Mouse (Mus musculus): ENCODE results near the gene Enpp4. TPM values are rescaled to one million over a fixed set of nuclear protein-coding genes. Genes with fewer than 3 reads are reported as not detected.

The Enpp4 gene
- polyA plus RNA-seq (2012; fragmentation: generic; extraction: Trizol): 2.9 TPM

GRCm38 (mm10) chr17:44105287-44106138 is at the start of gene Enpp4:
Enpp4 (minus strand) TSS chr17:44105809.
- Histone ChIP-seq H3K27me3 (ENCODE audit: control insufficient read depth, insufficient read depth, insufficient read length) (no peaks in the 10 kb centered on the region), H3K79me2 (ENCODE audit: control insufficient read depth, insufficient read depth) (no peaks in the 10 kb centered on the region), H3K4me3 (peak within 1 kb of the TSS; percentile 64), H3ac (ENCODE audit: control insufficient read depth, insufficient read length) (peak within 1 kb of the TSS; percentile 24), H3K4me2 (ENCODE audit: low read depth) (peak within 1 kb of the TSS; percentile 90), H3K36me3 (ENCODE audit: control insufficient read depth, insufficient read depth) (no peaks in the 10 kb centered on the region)
- no peak for TF ChIP-seq CEBPB (IDR thresholded peaks at IDR 0.05; ENCODE audit: insufficient read depth, poor library complexity, severe bottlenecking)
- no peak for TF ChIP-seq USF1 (IDR thresholded peaks at IDR 0.05; ENCODE audit: low read depth)
- TF ChIP-seq SRF (IDR thresholded peaks at IDR 0.05; ENCODE audit: control insufficient read depth, insufficient read length, low read depth): no peak
- TF ChIP-seq MYOD1 (IDR thresholded peaks at IDR 0.05; ENCODE audit: control insufficient read depth in 1 of 3, insufficient read length in 2 of 3, low read depth in 2 of 3): peak in 1 of 3 experiments; percentile 19
- TF ChIP-seq POLR2AphosphoS2 (IDR thresholded peaks at IDR 0.05; ENCODE audit: insufficient read length, low read depth): peak; percentile 40
- TF ChIP-seq TCF12 (IDR thresholded peaks at IDR 0.05; ENCODE audit: insufficient read depth, poor library complexity, severe bottlenecking): no peak
- peak; percentile 61 for TF ChIP-seq POLR2A (IDR thresholded peaks at IDR 0.05; ENCODE audit: insufficient read length, low read depth)
- no peak for TF ChIP-seq REST (IDR thresholded peaks at IDR 0.05; ENCODE audit: insufficient read depth, insufficient read length)
- no peak for TF ChIP-seq TCF3 (IDR thresholded peaks at IDR 0.05; ENCODE audit: insufficient read length, low read depth)
- no peak for TF ChIP-seq MAX (IDR thresholded peaks at IDR 0.05; ENCODE audit: low read depth)
- peak in 1 of 3 experiments; percentile 51 for TF ChIP-seq MYOG (IDR thresholded peaks at IDR 0.05; ENCODE audit: control insufficient read depth in 1 of 3, insufficient read depth in 1 of 3, insufficient read length in 2 of 3, low read depth in 2 of 3)
- TF ChIP-seq E2F4 (IDR thresholded peaks at IDR 0.05; ENCODE audit: insufficient read depth): no peak

GRCm38 (mm10) chr17:44155204-44155603 is 49.6 kb upstream of the Enpp4 start:
- Histone ChIP-seq H3K4me2 (ENCODE audit: low read depth) (no peak overlapping the region), H3K79me2 (ENCODE audit: control insufficient read depth, insufficient read depth) (no peaks in the 10 kb centered on the region), H3ac (ENCODE audit: control insufficient read depth, insufficient read length) (no peak overlapping the region), H3K27me3 (ENCODE audit: control insufficient read depth, insufficient read depth, insufficient read length) (no peaks in the 10 kb centered on the region), H3K36me3 (ENCODE audit: control insufficient read depth, insufficient read depth) (no peaks in the 10 kb centered on the region), H3K4me3 (no peak overlapping the region)
- no peak for TF ChIP-seq USF1 (IDR thresholded peaks at IDR 0.05; ENCODE audit: low read depth)
- no peak for TF ChIP-seq TCF3 (IDR thresholded peaks at IDR 0.05; ENCODE audit: insufficient read length, low read depth)
- TF ChIP-seq MYOG (IDR thresholded peaks at IDR 0.05; ENCODE audit: control insufficient read depth in 1 of 3, insufficient read depth in 1 of 3, insufficient read length in 2 of 3, low read depth in 2 of 3): no peak
- TF ChIP-seq TCF12 (IDR thresholded peaks at IDR 0.05; ENCODE audit: insufficient read depth, poor library complexity, severe bottlenecking): no peak

- Histone ChIP-seq H3ac (ENCODE audit: control insufficient read depth, insufficient read length) (no peak overlapping the region), H3K36me3 (ENCODE audit: control insufficient read depth, insufficient read depth) (no peaks in the 10 kb centered on the region), H3K4me2 (ENCODE audit: low read depth) (no peak overlapping the region), H3K27me3 (ENCODE audit: control insufficient read depth, insufficient read depth, insufficient read length) (no peaks in the 10 kb centered on the region), H3K4me3 (no peak overlapping the region), H3K79me2 (ENCODE audit: control insufficient read depth, insufficient read depth) (no peaks in the 10 kb centered on the region)
- no peak for TF ChIP-seq TCF3 (IDR thresholded peaks at IDR 0.05; ENCODE audit: insufficient read length, low read depth)
- TF ChIP-seq TCF12 (IDR thresholded peaks at IDR 0.05; ENCODE audit: insufficient read depth, poor library complexity, severe bottlenecking): no peak
- no peak for TF ChIP-seq REST (IDR thresholded peaks at IDR 0.05; ENCODE audit: insufficient read depth, insufficient read length)
- no peak for TF ChIP-seq POLR2AphosphoS2 (IDR thresholded peaks at IDR 0.05; ENCODE audit: insufficient read length, low read depth)
- no peak for TF ChIP-seq MAX (IDR thresholded peaks at IDR 0.05; ENCODE audit: low read depth)
- no peak for TF ChIP-seq CEBPB (IDR thresholded peaks at IDR 0.05; ENCODE audit: insufficient read depth, poor library complexity, severe bottlenecking)
- no peak for TF ChIP-seq MYOG (IDR thresholded peaks at IDR 0.05; ENCODE audit: control insufficient read depth in 1 of 3, insufficient read depth in 1 of 3, insufficient read length in 2 of 3, low read depth in 2 of 3)
- no peak for TF ChIP-seq POLR2A (IDR thresholded peaks at IDR 0.05; ENCODE audit: insufficient read length, low read depth)
- TF ChIP-seq USF1 (IDR thresholded peaks at IDR 0.05; ENCODE audit: low read depth): no peak
- TF ChIP-seq SRF (IDR thresholded peaks at IDR 0.05; ENCODE audit: control insufficient read depth, insufficient read length, low read depth): no peak
- TF ChIP-seq E2F4 (IDR thresholded peaks at IDR 0.05; ENCODE audit: insufficient read depth): no peak
- TF ChIP-seq MYOD1 (IDR thresholded peaks at IDR 0.05; ENCODE audit: control insufficient read depth in 1 of 3, insufficient read length in 2 of 3, low read depth in 2 of 3): no peak
Observed at GRCm38 (mm10) chr17:44153871-44154270, 48.3 kb upstream of the Enpp4 start.

- Histone ChIP-seq H3K4me2 (ENCODE audit: low read depth) (no peak overlapping the region), H3K4me3 (no peak overlapping the region), H3K36me3 (ENCODE audit: control insufficient read depth, insufficient read depth) (no peaks in the 10 kb centered on the region), H3K79me2 (ENCODE audit: control insufficient read depth, insufficient read depth) (no peaks in the 10 kb centered on the region), H3ac (ENCODE audit: control insufficient read depth, insufficient read length) (no peak overlapping the region), H3K27me3 (ENCODE audit: control insufficient read depth, insufficient read depth, insufficient read length) (no peaks in the 10 kb centered on the region)
- TF ChIP-seq E2F4 (IDR thresholded peaks at IDR 0.05; ENCODE audit: insufficient read depth) (no peak), MAX (IDR thresholded peaks at IDR 0.05; ENCODE audit: low read depth) (no peak), REST (IDR thresholded peaks at IDR 0.05; ENCODE audit: insufficient read depth, insufficient read length) (no peak), CEBPB (IDR thresholded peaks at IDR 0.05; ENCODE audit: insufficient read depth, poor library complexity, severe bottlenecking) (no peak), TCF3 (IDR thresholded peaks at IDR 0.05; ENCODE audit: insufficient read length, low read depth) (no peak), POLR2AphosphoS2 (IDR thresholded peaks at IDR 0.05; ENCODE audit: insufficient read length, low read depth) (no peak), MYOG (IDR thresholded peaks at IDR 0.05; ENCODE audit: control insufficient read depth in 1 of 3, insufficient read depth in 1 of 3, insufficient read length in 2 of 3, low read depth in 2 of 3) (no peak), TCF12 (IDR thresholded peaks at IDR 0.05; ENCODE audit: insufficient read depth, poor library complexity, severe bottlenecking) (no peak), SRF (IDR thresholded peaks at IDR 0.05; ENCODE audit: control insufficient read depth, insufficient read length, low read depth) (no peak), POLR2A (IDR thresholded peaks at IDR 0.05; ENCODE audit: insufficient read length, low read depth) (no peak)
Observed at GRCm38 (mm10) chr17:44151889-44152288, 46.3 kb upstream of the Enpp4 start.
